Mouse (Mus musculus): Measurements from ENCODE around the gene Cfhr1. TPM values are rescaled to one million over a fixed set of nuclear protein-coding genes. Genes with fewer than 3 reads are reported as not detected.

The Cfhr1 gene
- polyA plus RNA-seq (2014; fragmentation: Nextera tagmentation; extraction: Ambion mirVana): not detected in 2 replicates

GRCm38 (mm10) chr1:139560024-139560423 lies at the start of gene Cfhr1:
Gene Cfhr1 (minus strand): TSS chr1:139560272.
- Histone ChIP-seq H3K4me3 (replicated peaks; ENCODE audit: low read depth, low read length) (no peak within 1 kb of the TSS), H3K36me3 (ENCODE audit: control insufficient read depth, insufficient read depth, low read length) (no peaks in the 10 kb centered on the region), H3K4me2 (ENCODE audit: low read length) (no peak within 1 kb of the TSS), H3K9ac (replicated peaks; ENCODE audit: low read length) (no peak within 1 kb of the TSS), H3K27ac (replicated peaks; ENCODE audit: low read depth, low read length) (no peak within 1 kb of the TSS), H3K4me1 (ENCODE audit: control insufficient read depth, insufficient read depth, low read length) (no peaks in the 10 kb centered on the region), H3K27me3 (ENCODE audit: control insufficient read depth, insufficient read depth, low read length) (no peaks in the 10 kb centered on the region), H3K9me3 (ENCODE audit: control insufficient read depth, low read length) (no peaks in the 10 kb centered on the region)
- no peak for DNase-seq
- 63% methylated on average over 1 of the region's 1 CpGs for WGBS
- no peak for ATAC-seq (ENCODE audit: low FRiP score, low TSS enrichment)

GRCm38 (mm10) chr1:139551311-139551710 lies 8.8 kb downstream of the Cfhr1 start:
- Histone ChIP-seq H3K9me3 (ENCODE audit: control insufficient read depth, low read length) (no peaks in the 10 kb centered on the region), H3K27ac (replicated peaks; ENCODE audit: low read depth, low read length) (no peak overlapping the region), H3K27me3 (ENCODE audit: control insufficient read depth, insufficient read depth, low read length) (no peaks in the 10 kb centered on the region), H3K4me1 (ENCODE audit: control insufficient read depth, insufficient read depth, low read length) (no peaks in the 10 kb centered on the region), H3K9ac (replicated peaks; ENCODE audit: low read length) (no peak overlapping the region), H3K4me2 (ENCODE audit: low read length) (no peak overlapping the region), H3K36me3 (ENCODE audit: control insufficient read depth, insufficient read depth, low read length) (no peaks in the 10 kb centered on the region), H3K4me3 (replicated peaks; ENCODE audit: low read depth, low read length) (no peak overlapping the region)
- DNase-seq (no peak), ATAC-seq (ENCODE audit: low FRiP score, low TSS enrichment) (no peak)
- WGBS: 79% methylated on average over 1 of the region's 1 CpGs

- H3K9me3 ChIP-seq (ENCODE audit: control insufficient read depth, low read length): no peaks in the 10 kb centered on the region
- no peaks in the 10 kb centered on the region for H3K4me1 ChIP-seq (ENCODE audit: control insufficient read depth, insufficient read depth, low read length)
- WGBS: 87% methylated on average over 1 of the region's 1 CpGs
- no peaks in the 10 kb centered on the region for H3K27me3 ChIP-seq (ENCODE audit: control insufficient read depth, insufficient read depth, low read length)
- ATAC-seq (ENCODE audit: low FRiP score, low TSS enrichment) (no peak), DNase-seq (no peak)
- H3K9ac ChIP-seq (replicated peaks; ENCODE audit: low read length): no peak overlapping the region
- no peak overlapping the region for H3K4me2 ChIP-seq (ENCODE audit: low read length)
- H3K4me3 ChIP-seq (replicated peaks; ENCODE audit: low read depth, low read length): no peak overlapping the region
- H3K27ac ChIP-seq (replicated peaks; ENCODE audit: low read depth, low read length): no peak overlapping the region
- no peaks in the 10 kb centered on the region for H3K36me3 ChIP-seq (ENCODE audit: control insufficient read depth, insufficient read depth, low read length)
Observed at GRCm38 (mm10) chr1:139548536-139548935, 11.5 kb downstream of the Cfhr1 start.

- no peak overlapping the region for H3K4me3 ChIP-seq (replicated peaks; ENCODE audit: low read depth, low read length)
- no peak overlapping the region for H3K4me2 ChIP-seq (ENCODE audit: low read length)
- H3K27ac ChIP-seq (replicated peaks; ENCODE audit: low read depth, low read length): no peak overlapping the region
- H3K36me3 ChIP-seq (ENCODE audit: control insufficient read depth, insufficient read depth, low read length): no peaks in the 10 kb centered on the region
- H3K27me3 ChIP-seq (ENCODE audit: control insufficient read depth, insufficient read depth, low read length): no peaks in the 10 kb centered on the region
- H3K9ac ChIP-seq (replicated peaks; ENCODE audit: low read length): no peak overlapping the region
- no peaks in the 10 kb centered on the region for H3K9me3 ChIP-seq (ENCODE audit: control insufficient read depth, low read length)
- H3K4me1 ChIP-seq (ENCODE audit: control insufficient read depth, insufficient read depth, low read length): no peaks in the 10 kb centered on the region
- no peak for DNase-seq
- ATAC-seq (ENCODE audit: low FRiP score, low TSS enrichment): no peak
- WGBS: 95% methylated on average over 12 of the region's 12 CpGs
Observed at GRCm38 (mm10) chr1:139514556-139514955, 45.5 kb downstream of the Cfhr1 start.

GRCm38 (mm10) chr1:139501258-139501752 lies 58.8 kb downstream of the Cfhr1 start, which contains the start of gene F13b:
Gene F13b (plus strand): TSS chr1:139501702.
- DNase-seq (no peak), ATAC-seq (ENCODE audit: low FRiP score, low TSS enrichment) (no peak)
- Histone ChIP-seq H3K9ac (replicated peaks; ENCODE audit: low read length) (no peak within 1 kb of the TSS), H3K36me3 (ENCODE audit: control insufficient read depth, insufficient read depth, low read length) (no peaks in the 10 kb centered on the region), H3K27ac (replicated peaks; ENCODE audit: low read depth, low read length) (no peak within 1 kb of the TSS), H3K9me3 (ENCODE audit: control insufficient read depth, low read length) (no peaks in the 10 kb centered on the region), H3K27me3 (ENCODE audit: control insufficient read depth, insufficient read depth, low read length) (no peaks in the 10 kb centered on the region), H3K4me1 (ENCODE audit: control insufficient read depth, insufficient read depth, low read length) (no peaks in the 10 kb centered on the region), H3K4me2 (ENCODE audit: low read length) (no peak within 1 kb of the TSS), H3K4me3 (replicated peaks; ENCODE audit: low read depth, low read length) (no peak within 1 kb of the TSS)
- WGBS: 88% methylated on average over 3 of the region's 3 CpGs

- H3K4me1 ChIP-seq (ENCODE audit: control insufficient read depth, insufficient read depth, low read length): no peaks in the 10 kb centered on the region
- no peaks in the 10 kb centered on the region for H3K36me3 ChIP-seq (ENCODE audit: control insufficient read depth, insufficient read depth, low read length)
- no peak overlapping the region for H3K27ac ChIP-seq (replicated peaks; ENCODE audit: low read depth, low read length)
- H3K9ac ChIP-seq (replicated peaks; ENCODE audit: low read length): no peak overlapping the region
- ATAC-seq (ENCODE audit: low FRiP score, low TSS enrichment) (no peak), DNase-seq (no peak)
- H3K4me3 ChIP-seq (replicated peaks; ENCODE audit: low read depth, low read length): no peak overlapping the region
- no peaks in the 10 kb centered on the region for H3K27me3 ChIP-seq (ENCODE audit: control insufficient read depth, insufficient read depth, low read length)
- no peak overlapping the region for H3K4me2 ChIP-seq (ENCODE audit: low read length)
- no peaks in the 10 kb centered on the region for H3K9me3 ChIP-seq (ENCODE audit: control insufficient read depth, low read length)
Observed at GRCm38 (mm10) chr1:139499751-139500150, 60.3 kb downstream of the Cfhr1 start.

Other genes with a start within 250 kb of the Cfhr1 start
- 2.0 and 3.0 TPM in 2 replicates for gene Crb1, start 183.2 kb downstream of the Cfhr1 start, polyA plus RNA-seq (2014; fragmentation: Nextera tagmentation; extraction: Ambion mirVana)
- gene Zbtb41, start 138.0 kb downstream of the Cfhr1 start, polyA plus RNA-seq (2014; fragmentation: Nextera tagmentation; extraction: Ambion mirVana): 27.2 and 35.9 TPM in 2 replicates
- gene Aspm, start 105.5 kb downstream of the Cfhr1 start, polyA plus RNA-seq (2014; fragmentation: Nextera tagmentation; extraction: Ambion mirVana): 2.6 and 6.1 TPM in 2 replicates
- gene F13b, start 58.6 kb downstream of the Cfhr1 start, polyA plus RNA-seq (2014; fragmentation: Nextera tagmentation; extraction: Ambion mirVana): not detected in 2 replicates
- not detected in 2 replicates for gene Gm4788, start 221.0 kb upstream of the Cfhr1 start, polyA plus RNA-seq (2014; fragmentation: Nextera tagmentation; extraction: Ambion mirVana)